Mouse (Mus musculus) small intestine, adult 2 months (tissue): Measurements from ENCODE around the gene Olfr800.

Experiments
- CTCF ChIP-seq: fragments of 200-500 bp; IDR thresholded peaks from 2 replicates; pipeline ENCODE4 v1.5.1; 2012; ENCODE audit warnings: low read depth, mild to moderate bottlenecking, control low read depth, inconsistent platforms, low read length, moderate library complexity, mixed read lengths; ENCODE audit not compliant: insufficient replicate concordance, insufficient read length; ENCODE audit errors: extremely low read depth
- POLR2A ChIP-seq: fragments of 200-500 bp; IDR thresholded peaks from 2 replicates; pipeline ENCODE4 v1.6.1; 2012; ENCODE audit warnings: low read depth, mild to moderate bottlenecking, control low read depth, inconsistent platforms, low read length, moderate library complexity

DNA sequence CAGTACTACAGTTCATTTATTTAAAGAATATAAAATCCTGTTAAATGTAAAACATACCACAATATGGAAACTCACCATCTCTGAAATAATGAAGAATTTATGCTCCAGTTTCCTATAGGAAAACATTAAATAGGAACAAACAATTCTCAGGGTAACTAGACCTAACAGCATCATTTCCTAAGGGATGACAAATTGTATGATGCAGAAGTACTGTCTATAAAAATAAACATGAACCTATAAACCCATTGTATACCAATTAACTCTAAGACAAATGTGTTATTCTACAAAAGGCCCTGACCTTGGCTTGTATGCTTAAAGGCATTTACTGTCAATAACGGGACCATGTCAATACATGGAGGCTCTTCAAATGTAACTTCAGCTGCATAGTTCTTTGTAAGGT, 16.3 kb downstream of the Olfr800 start, which contains the start of gene Olfr801:
- TF ChIP-seq POLR2A, result no peak
- TF ChIP-seq CTCF, result no peak
